Mouse (Mus musculus) midbrain, embryonic 11.5 days (tissue): ENCODE measurements at regions not wholly inside any gene's neighbourhood (a gene's known extent, or its start where the extent isn't known, plus 50 kb on each side); places are given as distances from the start of the nearest gene placed in this dataset.
A peak's percentile ranks its signal among the peaks of the same experiment; 100 is the strongest.
"Not testable (repeated sequence)": the region's sequence is repeated elsewhere in the genome, so short reads cannot be mapped to it uniquely, and the experiment has no call there.

Source experiments
- ATAC-seq: fragments of 200-750 bp; cut with Nextera tagmentation; 2 replicates; pipeline ENCODE4 v1.8.0; 2017; ENCODE audit warnings: moderate TSS enrichment, moderate library complexity; ENCODE audit not compliant: low FRiP score
- DNase-seq: peaks from one replicate; pipeline ENCODE4 v3.0.0; 2015; ENCODE audit warnings: low spot score; ENCODE audit errors: missing footprints
- H3K27ac ChIP-seq: fragments of 300-500 bp; sonication (generic); 2 replicates; pipeline ENCODE4 v1.5.1; 2014; ENCODE audit warnings: low read depth, low read length
- H3K27me3 ChIP-seq: fragments of 300-500 bp; sonication (generic); 2 replicates; pipeline ENCODE4 v1.6.1; 2014; ENCODE audit warnings: mild to moderate bottlenecking, low read length, moderate library complexity, mixed read lengths; ENCODE audit not compliant: control insufficient read depth, insufficient read depth
- H3K36me3 ChIP-seq: fragments of 300-500 bp; sonication (generic); 2 replicates; pipeline ENCODE4 v1.6.1; 2014; ENCODE audit warnings: mild to moderate bottlenecking, low read length, moderate library complexity, mixed read lengths; ENCODE audit not compliant: control insufficient read depth, insufficient read depth
- H3K4me1 ChIP-seq: fragments of 300-500 bp; sonication (generic); 2 replicates; pipeline ENCODE4 v1.6.1; 2014; ENCODE audit warnings: low read length; ENCODE audit not compliant: control insufficient read depth, insufficient read depth
- H3K4me2 ChIP-seq: fragments of 300-500 bp; sonication (generic); 2 replicates; pipeline ENCODE4 v1.6.1; 2014; ENCODE audit warnings: mild to moderate bottlenecking, moderate library complexity
- H3K4me3 ChIP-seq: fragments of 300-500 bp; sonication (generic); 2 replicates; pipeline ENCODE4 v1.5.1; 2014; ENCODE audit warnings: low read depth, low read length
- H3K9ac ChIP-seq: fragments of 300-500 bp; sonication (generic); 2 replicates; pipeline ENCODE4 v1.6.1; 2014; ENCODE audit warnings: low read length
- H3K9me3 ChIP-seq: fragments of 300-500 bp; sonication (generic); 2 replicates; pipeline ENCODE4 v1.6.1; 2016; ENCODE audit warnings: low read length; ENCODE audit not compliant: control insufficient read depth
- WGBS: fragments of 180-500 bp; shearing (Covaris S2); extraction: QIAGEN DNeasy Blood & Tissue Kit; methylation state at CpG from one replicate; pipeline ENCODE4 v1.1.7; 2014; 5-methylcytosine and 5-hydroxymethylcytosine counted together

GRCm38 (mm10) chr7:111869337-111869736 is 89.6 kb upstream of the Galnt18 start:
- no peak for DNase-seq
- Histone ChIP-seq H3K4me1 (no peaks in the 10 kb centered on the region), H3K9ac (no peak overlapping the region), H3K4me3 (no peak overlapping the region), H3K27me3 (no peaks in the 10 kb centered on the region), H3K36me3 (no peaks in the 10 kb centered on the region), H3K9me3 (no peaks in the 10 kb centered on the region), H3K4me2 (no peak overlapping the region), H3K27ac (no peak overlapping the region)
- ATAC-seq = no peak
- 94% methylated on average over 6 of the region's 6 CpGs for WGBS

GRCm38 (mm10) chr7:111863035-111863434 is 83.3 kb upstream of the Galnt18 start:
- Histone ChIP-seq H3K9ac (no peak overlapping the region), H3K4me3 (no peak overlapping the region), H3K36me3 (no peaks in the 10 kb centered on the region), H3K9me3 (no peaks in the 10 kb centered on the region), H3K27ac (no peak overlapping the region), H3K27me3 (no peaks in the 10 kb centered on the region), H3K4me1 (no peaks in the 10 kb centered on the region), H3K4me2 (no peak overlapping the region)
- ATAC-seq (no peak), DNase-seq (no peak)
- 64% methylated on average over 8 of the region's 8 CpGs for WGBS

- WGBS = 86% methylated on average over 8 of the region's 8 CpGs
- H3K27ac ChIP-seq, H3K4me2 ChIP-seq, H3K27me3 ChIP-seq, H3K9ac ChIP-seq, H3K9me3 ChIP-seq, H3K4me3 ChIP-seq, DNase-seq, H3K36me3 ChIP-seq, ATAC-seq, H3K4me1 ChIP-seq: not testable (repeated sequence)
Measured at GRCm38 (mm10) chr7:111858291-111858690, 78.5 kb upstream of the Galnt18 start.

- ATAC-seq (peak; percentile 24; the same call in 1 of the 2 replicates), DNase-seq (no peak)
- H3K4me3 ChIP-seq = no peak overlapping the region
- WGBS = 74% methylated on average over 5 of the region's 5 CpGs
- no peak overlapping the region for H3K9ac ChIP-seq
- H3K36me3 ChIP-seq = no peaks in the 10 kb centered on the region
- no peaks in the 10 kb centered on the region for H3K9me3 ChIP-seq
- no peak overlapping the region for H3K27ac ChIP-seq
- no peaks in the 10 kb centered on the region for H3K27me3 ChIP-seq
- H3K4me2 ChIP-seq = no peak overlapping the region
- H3K4me1 ChIP-seq = no peaks in the 10 kb centered on the region
Measured at GRCm38 (mm10) chr7:111856977-111857376, 77.2 kb upstream of the Galnt18 start.

- ATAC-seq = no peak
- H3K4me2 ChIP-seq = no peak overlapping the region
Measured at GRCm38 (mm10) chr7:111855309-111855708, 75.5 kb upstream of the Galnt18 start.

DNA sequence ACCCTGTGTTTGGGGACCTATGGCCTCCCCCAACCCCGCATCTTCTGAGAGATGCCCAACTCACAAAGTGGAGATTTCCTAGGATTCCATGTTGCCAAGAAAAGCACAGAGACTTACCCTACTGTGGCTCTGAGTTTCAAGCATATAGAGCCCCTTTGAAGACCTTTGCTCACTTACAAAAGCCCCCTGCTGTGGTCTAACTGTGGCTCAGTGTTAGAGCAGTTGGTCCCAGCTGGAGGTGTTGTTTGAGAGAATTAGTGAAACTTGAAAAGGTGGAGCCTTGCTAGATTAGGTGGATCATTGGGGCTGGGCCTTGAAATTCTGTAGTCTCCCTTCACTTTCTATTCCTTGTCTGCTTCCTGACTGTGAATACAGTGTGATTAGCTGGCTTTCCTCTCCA is 66.6 kb upstream of the Galnt18 start:
- 12% methylated on average over 1 of the region's 1 CpGs for WGBS
- no peak for ATAC-seq

More at GRCm38 (mm10) chr7:111855309-111855708, 75.5 kb upstream of the Galnt18 start:
- Histone ChIP-seq H3K4me1 (no peaks in the 10 kb centered on the region), H3K4me3 (no peak overlapping the region), H3K9ac (no peak overlapping the region), H3K36me3 (no peaks in the 10 kb centered on the region), H3K9me3 (no peaks in the 10 kb centered on the region), H3K27me3 (no peaks in the 10 kb centered on the region), H3K27ac (no peak overlapping the region)
- 82% methylated on average over 3 of the region's 3 CpGs for WGBS
- DNase-seq = no peak

DNA sequence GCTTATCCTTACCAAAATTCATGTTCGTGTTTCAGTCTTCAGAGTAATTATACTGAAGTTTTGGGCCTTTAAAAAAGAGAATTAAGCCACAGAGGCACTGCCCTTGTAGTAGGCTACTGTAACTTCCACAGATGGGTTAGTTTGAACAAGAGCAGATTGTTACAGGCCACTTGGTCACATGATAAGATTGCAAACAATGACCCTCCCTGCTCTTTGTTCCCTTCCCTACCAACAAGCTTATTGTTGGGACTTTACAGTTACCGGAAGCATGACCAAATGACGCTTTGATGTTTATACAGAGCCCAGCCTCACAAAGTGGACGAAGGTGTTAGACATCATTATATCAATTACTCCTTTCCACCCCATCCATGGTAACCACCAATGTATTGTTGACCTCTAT is 63.9 kb upstream of the Galnt18 start:
- H3K4me3 ChIP-seq = no peak overlapping the region
- H3K4me1 ChIP-seq = no peaks in the 10 kb centered on the region
- WGBS = 83% methylated on average over 4 of the region's 4 CpGs
- H3K4me2 ChIP-seq = no peak overlapping the region
- no peak overlapping the region for H3K27ac ChIP-seq
- ATAC-seq (no peak), DNase-seq (no peak)
- no peaks in the 10 kb centered on the region for H3K27me3 ChIP-seq
- no peaks in the 10 kb centered on the region for H3K9me3 ChIP-seq
- H3K36me3 ChIP-seq = no peaks in the 10 kb centered on the region
- H3K9ac ChIP-seq = no peak overlapping the region

More for the DNA sequence above, 66.6 kb upstream of the Galnt18 start:
- no peaks in the 10 kb centered on the region for H3K27me3 ChIP-seq
- H3K4me2 ChIP-seq = no peak overlapping the region
- no peak for DNase-seq
- H3K9me3 ChIP-seq = no peaks in the 10 kb centered on the region
- no peak overlapping the region for H3K9ac ChIP-seq
- no peaks in the 10 kb centered on the region for H3K36me3 ChIP-seq
- no peak overlapping the region for H3K4me3 ChIP-seq
- no peak overlapping the region for H3K27ac ChIP-seq
- H3K4me1 ChIP-seq = no peaks in the 10 kb centered on the region

DNA sequence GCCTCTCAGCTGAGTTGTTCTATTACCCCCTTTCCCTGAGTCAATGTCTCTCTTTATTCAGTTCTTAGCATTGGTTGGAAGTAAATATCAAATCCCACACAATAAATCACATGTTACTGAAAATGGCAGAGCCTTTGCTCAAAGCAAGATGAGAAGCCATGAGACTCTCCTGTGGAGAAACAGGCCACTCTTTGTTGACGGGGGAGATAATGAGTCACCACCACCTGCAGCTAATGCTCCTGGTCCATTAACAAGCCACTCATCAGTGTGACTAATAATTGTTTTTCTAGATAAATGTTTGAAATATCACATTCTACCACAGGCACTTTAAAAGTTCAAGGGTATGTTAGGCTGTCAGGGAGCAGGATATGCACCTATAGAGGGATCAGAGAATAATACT is 61.0 kb upstream of the Galnt18 start:
- Histone ChIP-seq H3K9me3 (no peaks in the 10 kb centered on the region), H3K9ac (no peak overlapping the region), H3K4me1 (no peaks in the 10 kb centered on the region), H3K36me3 (no peaks in the 10 kb centered on the region), H3K4me3 (no peak overlapping the region), H3K4me2 (no peak overlapping the region), H3K27ac (no peak overlapping the region), H3K27me3 (no peaks in the 10 kb centered on the region)
- 73% methylated on average over 1 of the region's 1 CpGs for WGBS
- ATAC-seq (no peak), DNase-seq (no peak)

DNA sequence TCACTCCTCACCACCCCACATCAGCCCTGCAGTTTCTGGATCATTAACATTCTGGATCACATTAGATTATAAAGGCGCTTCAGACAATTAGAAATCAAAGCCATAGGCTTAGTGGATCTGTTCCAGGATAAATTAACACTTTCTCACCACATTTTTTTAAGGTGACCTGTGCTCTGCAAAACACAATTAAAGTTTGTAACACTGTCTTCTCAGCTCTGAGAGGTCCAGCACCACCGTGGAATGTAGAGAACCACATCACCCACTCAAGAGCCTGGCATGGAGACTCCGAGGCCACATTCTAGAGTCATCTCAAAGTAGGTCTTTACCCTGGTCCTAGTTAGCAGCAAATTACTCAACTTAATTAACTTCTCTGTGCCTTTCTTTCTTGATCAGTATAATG is 58.4 kb upstream of the Galnt18 start:
- H3K36me3 ChIP-seq = no peaks in the 10 kb centered on the region
- H3K4me3 ChIP-seq = no peak overlapping the region
- no peaks in the 10 kb centered on the region for H3K4me1 ChIP-seq
- H3K27ac ChIP-seq = no peak overlapping the region
- no peak for ATAC-seq
- DNase-seq = no peak
- no peaks in the 10 kb centered on the region for H3K27me3 ChIP-seq
- WGBS = 89% methylated on average over 3 of the region's 3 CpGs
- H3K4me2 ChIP-seq = no peak overlapping the region
- no peaks in the 10 kb centered on the region for H3K9me3 ChIP-seq
- no peak overlapping the region for H3K9ac ChIP-seq

DNA sequence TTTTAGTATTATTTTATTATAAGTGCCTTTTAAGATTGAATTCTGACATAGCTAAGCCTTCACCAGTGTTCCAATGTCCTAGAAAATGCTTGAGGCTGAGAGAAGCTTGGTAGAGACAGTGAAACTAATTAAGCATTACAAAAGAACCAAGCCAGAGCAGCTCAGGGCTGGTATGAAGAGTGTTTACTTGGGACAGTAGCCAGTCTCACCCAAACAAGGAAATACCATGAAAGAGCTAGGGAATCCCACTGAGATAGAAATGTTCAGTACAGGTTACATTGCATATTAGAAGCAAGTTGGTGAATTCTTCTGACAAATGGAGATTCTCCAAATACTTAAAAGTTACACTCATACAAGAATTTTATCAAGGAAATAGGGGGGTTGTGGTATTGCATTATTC is 54.6 kb upstream of the Galnt18 start:
- DNase-seq, H3K9me3 ChIP-seq, ATAC-seq: not testable (repeated sequence)

More for the DNA sequence above, 54.6 kb upstream of the Galnt18 start:
- H3K36me3 ChIP-seq, H3K27ac ChIP-seq, H3K4me1 ChIP-seq, H3K9ac ChIP-seq, H3K4me2 ChIP-seq, H3K4me3 ChIP-seq, H3K27me3 ChIP-seq: not testable (repeated sequence)
